Mouse (Mus musculus): ENCODE measurements at regions not wholly inside any gene's neighbourhood (a gene's known extent, or its start where the extent isn't known, plus 50 kb on each side); places are given as distances from the start of the nearest gene placed in this dataset.

DNA sequence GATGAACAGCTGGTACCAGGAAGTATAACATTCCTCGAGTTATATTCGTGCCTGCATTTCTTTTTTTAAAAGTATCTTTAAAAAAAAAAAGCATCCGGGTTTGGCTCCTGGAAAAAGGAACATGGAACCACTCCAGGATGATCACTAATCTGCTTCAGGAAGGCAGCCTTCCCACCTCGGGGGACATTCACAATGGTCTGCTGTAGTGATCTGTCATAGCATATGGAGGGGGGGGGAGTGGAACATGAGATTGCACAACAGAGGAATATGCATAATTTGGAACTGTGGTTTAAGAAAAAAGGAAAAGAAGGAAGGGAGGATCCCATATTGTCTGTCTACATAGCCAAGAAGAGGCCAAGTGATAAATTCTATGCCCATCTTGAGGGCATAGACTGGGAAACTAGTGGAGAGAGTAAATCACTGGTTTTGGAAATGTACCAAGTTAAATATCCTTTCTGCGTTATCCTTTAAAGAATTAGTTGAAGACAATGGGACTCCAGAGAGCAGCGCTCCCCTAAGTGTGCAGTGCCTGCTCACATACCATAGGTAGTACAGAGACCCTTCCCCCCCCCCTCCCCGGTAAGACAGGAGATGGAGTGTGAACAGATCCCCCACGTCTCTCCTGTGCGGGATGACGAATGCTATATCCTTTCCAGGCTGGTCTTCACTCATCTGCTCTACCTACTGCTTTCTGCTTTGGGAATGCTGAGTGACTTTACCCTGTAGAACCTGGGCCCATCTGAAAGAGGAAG, 240.0 kb downstream of the Ndfip2 start:
- TF ChIP-seq MYC (IDR thresholded peaks at IDR 0.05; ENCODE audit: low read depth, low read length), result no peak
- no peak for TF ChIP-seq EP300 (IDR thresholded peaks at IDR 0.05; ENCODE audit: low read length)
- TF ChIP-seq MAX (IDR thresholded peaks at IDR 0.05; ENCODE audit: low read length), result no peak
- TF ChIP-seq UBTF (IDR thresholded peaks at IDR 0.05; ENCODE audit: low read depth, low read length), result no peak
- TF ChIP-seq NELFE (IDR thresholded peaks at IDR 0.05; ENCODE audit: low read depth, low read length), result no peak
- no peak for TF ChIP-seq TCF12 (IDR thresholded peaks at IDR 0.05; ENCODE audit: low read depth, low read length)
- TF ChIP-seq ZKSCAN1 (IDR thresholded peaks at IDR 0.05; ENCODE audit: borderline replicate concordance, low read depth, low read length), result no peak
- TF ChIP-seq ZMIZ1 (IDR thresholded peaks at IDR 0.05; ENCODE audit: low read depth, low read length), result no peak
- no peak for TF ChIP-seq CTCF (conservative IDR thresholded peaks at IDR 0.05 in 1 of 2, IDR thresholded peaks at IDR 0.05 in 1 of 2; ENCODE audit: low read depth in 2 of 2, low read length in 2 of 2)
- no peak for TF ChIP-seq POLR2A (IDR thresholded peaks at IDR 0.05; ENCODE audit: low read depth, low read length)
- no peak for TF ChIP-seq TBP (conservative IDR thresholded peaks at IDR 0.05; ENCODE audit: low read depth, low read length)
- no peak for TF ChIP-seq BHLHE40 (IDR thresholded peaks at IDR 0.05; ENCODE audit: low read depth, low read length)
- TF ChIP-seq CHD1 (IDR thresholded peaks at IDR 0.05; ENCODE audit: low read depth, low read length), result no peak
- TF ChIP-seq POLR2AphosphoS2 (IDR thresholded peaks at IDR 0.05; ENCODE audit: low read depth, low read length), result no peak

Data from CH12.LX (cell line).